Mouse (Mus musculus) stomach, embryonic 15.5 days (tissue): ENCODE data around the gene Ctf1. TPM values are rescaled to one million over a fixed set of nuclear protein-coding genes. Genes with fewer than 3 reads are reported as not detected.
"Not testable (repeated sequence)": the region's sequence is repeated elsewhere in the genome, so short reads cannot be mapped to it uniquely, and the experiment has no call there.

Experiments
- ATAC-seq: fragments of 200-750 bp; cut with Nextera tagmentation; 2 replicates; pipeline ENCODE4 v1.8.0; 2017; ENCODE audit warnings: low read depth, moderate number of reproducible peaks, moderate TSS enrichment; ENCODE audit not compliant: insufficient read depth, low FRiP score
- H3K27ac ChIP-seq: fragments of 300-500 bp; sonication (generic); 2 replicates; pipeline ENCODE4 v1.5.1; 2015; ENCODE audit warnings: mild to moderate bottlenecking, inconsistent platforms
- H3K27me3 ChIP-seq: fragments of 300-500 bp; sonication (generic); replicated peaks from 2 replicates; pipeline ENCODE4 v1.6.1; 2015; ENCODE audit warnings: inconsistent platforms
- H3K36me3 ChIP-seq: fragments of 300-500 bp; sonication (generic); 2 replicates; pipeline ENCODE4 v1.6.1; 2015; ENCODE audit warnings: inconsistent platforms
- H3K4me1 ChIP-seq: fragments of 300-500 bp; sonication (generic); 2 replicates; pipeline ENCODE4 v1.6.1; 2015; ENCODE audit warnings: inconsistent platforms
- H3K4me2 ChIP-seq: fragments of 300-500 bp; sonication (generic); 2 replicates; pipeline ENCODE4 v1.6.1; 2015; ENCODE audit warnings: mild to moderate bottlenecking, inconsistent platforms
- H3K4me3 ChIP-seq: fragments of 300-500 bp; sonication (generic); replicated peaks from 2 replicates; pipeline ENCODE4 v1.5.1; 2015; ENCODE audit warnings: inconsistent platforms
- H3K9ac ChIP-seq: fragments of 300-500 bp; sonication (generic); 2 replicates; pipeline ENCODE4 v1.6.1; 2015; ENCODE audit warnings: inconsistent platforms
- H3K9me3 ChIP-seq: fragments of 300-500 bp; sonication (generic); 2 replicates; pipeline ENCODE4 v1.6.1; 2016; ENCODE audit warnings: inconsistent platforms
- WGBS: fragments of 180-500 bp; shearing (Covaris S2); methylation state at CpG from one replicate; pipeline ENCODE4 v1.1.7; 2015; 5-methylcytosine and 5-hydroxymethylcytosine counted together
- polyA plus RNA-seq: library from polyadenylated mRNA; unstranded; fragments of >200 nt; fragmentation: Nextera tagmentation; extraction: Ambion mirVana; gene quantifications from 2 replicates; pipeline ENCODE4 v1.2.1, GENCODE M21; 2015

Ctf1 gene
- polyA plus RNA-seq, 1 experiment from 2014 or later, result 17.0 TPM

DNA sequence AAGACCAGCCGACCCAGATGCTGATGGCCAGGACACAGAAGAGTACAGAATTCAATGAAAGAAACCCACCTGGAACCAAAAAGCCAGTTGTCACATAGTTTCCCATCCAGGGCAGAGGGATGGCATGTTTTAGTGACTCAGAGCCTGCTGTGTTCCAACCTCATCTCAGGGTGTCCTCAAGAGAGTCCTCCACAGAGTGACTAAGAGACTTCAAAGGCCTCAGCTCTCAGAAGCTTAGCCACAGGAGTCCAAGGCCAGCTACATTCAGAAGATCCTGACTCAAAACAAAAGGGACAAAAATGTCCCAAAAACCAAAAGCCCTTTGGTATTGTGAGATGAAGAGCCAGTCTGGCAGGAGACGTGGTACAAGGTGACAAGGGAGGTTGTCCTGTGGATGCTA is 33.7 kb upstream of the Ctf1 start:
- no peak overlapping the region for H3K4me3 ChIP-seq
- no peaks in the 10 kb centered on the region for H3K27me3 ChIP-seq
- no peak overlapping the region for H3K9ac ChIP-seq
- H3K36me3 ChIP-seq, result no peaks in the 10 kb centered on the region
- 88% methylated on average over 2 of the region's 2 CpGs for WGBS
- H3K27ac ChIP-seq, result no peak overlapping the region
- no peak for ATAC-seq
- H3K9me3 ChIP-seq, result no peaks in the 10 kb centered on the region
- H3K4me1 ChIP-seq, result 0 out of 2 replicates have a peak, but pooled peaks cover 4% of the 10 kb centered on the region
- no peak overlapping the region for H3K4me2 ChIP-seq

DNA sequence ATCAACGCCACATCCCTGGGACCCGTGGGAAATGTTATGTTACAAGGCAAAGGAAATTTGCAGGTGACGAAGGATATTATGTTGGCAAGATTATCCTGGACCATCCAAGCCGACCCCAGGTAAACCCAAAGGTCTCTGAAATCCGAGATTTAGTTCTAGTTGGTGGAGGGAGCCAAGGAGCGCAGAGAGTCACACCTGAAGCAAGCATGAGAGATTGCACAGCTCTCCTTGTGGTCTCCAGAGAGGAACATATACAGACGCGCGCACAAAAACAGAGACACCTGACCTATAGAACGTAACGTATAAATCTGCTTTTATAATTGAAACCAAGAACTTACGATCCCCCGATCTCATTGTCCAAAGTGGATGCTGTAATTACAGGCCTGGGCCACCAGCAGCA is 32.0 kb upstream of the Ctf1 start:
- Histone ChIP-seq H3K9ac (no peak overlapping the region), H3K36me3 (no peaks in the 10 kb centered on the region), H3K4me2 (no peak overlapping the region), H3K27me3 (no peaks in the 10 kb centered on the region), H3K4me3 (no peak overlapping the region), H3K9me3 (no peaks in the 10 kb centered on the region), H3K27ac (no peak overlapping the region), H3K4me1 (peaks cover 7% of the 10 kb centered on the region)
- 88% methylated on average over 13 of the region's 13 CpGs for WGBS
- ATAC-seq, result no peak

DNA sequence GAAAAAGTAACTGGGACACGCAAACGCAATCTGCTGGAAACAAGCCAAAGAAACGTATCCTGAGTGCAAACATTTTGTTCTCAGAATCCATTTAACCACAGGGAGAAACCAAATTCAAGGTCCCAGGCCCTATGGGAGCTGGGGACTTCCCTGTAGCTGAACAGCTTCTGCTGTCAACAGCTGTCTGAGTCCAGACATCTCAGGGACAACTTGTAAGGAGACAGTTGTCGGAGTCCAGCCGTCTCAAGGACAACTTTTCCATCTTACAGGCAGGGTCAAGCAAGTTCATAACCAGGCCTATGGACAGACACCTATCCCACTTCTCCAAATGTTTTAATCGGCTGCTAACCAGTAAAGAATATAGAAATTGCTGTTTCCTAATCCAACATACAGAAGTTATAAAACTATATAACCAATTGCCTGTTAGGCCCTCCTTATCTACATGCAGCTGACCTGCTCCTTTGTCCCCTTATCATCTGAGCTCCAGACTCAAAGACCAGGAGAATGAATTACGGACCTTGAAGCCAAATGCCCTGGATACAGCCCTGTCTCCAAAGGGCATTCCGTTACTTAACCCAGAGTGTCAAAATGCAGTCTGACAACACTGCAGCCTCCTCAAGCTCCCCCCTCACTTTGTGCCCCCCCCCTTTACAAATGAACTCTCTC is 30.5 kb upstream of the Ctf1 start:
- no peak overlapping the region for H3K4me3 ChIP-seq
- H3K4me1 ChIP-seq, result peaks cover 16% of the 10 kb centered on the region
- H3K27me3 ChIP-seq, result no peaks in the 10 kb centered on the region
- no peaks in the 10 kb centered on the region for H3K9me3 ChIP-seq
- H3K4me2 ChIP-seq, result no peak overlapping the region
- H3K27ac ChIP-seq, result no peak overlapping the region
- ATAC-seq, result no peak
- 72% methylated on average over 8 of the region's 8 CpGs for WGBS
- H3K9ac ChIP-seq, result no peak overlapping the region
- H3K36me3 ChIP-seq, result no peaks in the 10 kb centered on the region

- Histone ChIP-seq H3K9ac (no peak overlapping the region), H3K27ac (peak overlapping the region; percentile 51), H3K4me3 (no peak overlapping the region), H3K36me3 (no peaks in the 10 kb centered on the region), H3K4me1 (peaks cover 16% of the 10 kb centered on the region), H3K27me3 (no peaks in the 10 kb centered on the region), H3K9me3 (no peaks in the 10 kb centered on the region), H3K4me2 (peak overlapping the region; percentile 13; the same call in 1 of the 2 replicates)
- no peak for ATAC-seq
- 48% methylated on average over 14 of the region's 14 CpGs for WGBS
Observed at GRCm38 (mm10) chr7:127685304-127686018, 27.1 kb upstream of the Ctf1 start.

GRCm38 (mm10) chr7:127686740-127687449 is 25.6 kb upstream of the Ctf1 start:
- no peaks in the 10 kb centered on the region for H3K27me3 ChIP-seq
- no peak overlapping the region for H3K4me2 ChIP-seq
- H3K9me3 ChIP-seq, result no peaks in the 10 kb centered on the region
- H3K9ac ChIP-seq, result no peak overlapping the region
- H3K27ac ChIP-seq, result no peak overlapping the region
- H3K4me1 ChIP-seq, result peaks cover 24% of the 10 kb centered on the region
- H3K4me3 ChIP-seq, result no peak overlapping the region
- WGBS, result 57% methylated on average over 11 of the region's 11 CpGs
- H3K36me3 ChIP-seq, result no peaks in the 10 kb centered on the region
- ATAC-seq, result no peak

DNA sequence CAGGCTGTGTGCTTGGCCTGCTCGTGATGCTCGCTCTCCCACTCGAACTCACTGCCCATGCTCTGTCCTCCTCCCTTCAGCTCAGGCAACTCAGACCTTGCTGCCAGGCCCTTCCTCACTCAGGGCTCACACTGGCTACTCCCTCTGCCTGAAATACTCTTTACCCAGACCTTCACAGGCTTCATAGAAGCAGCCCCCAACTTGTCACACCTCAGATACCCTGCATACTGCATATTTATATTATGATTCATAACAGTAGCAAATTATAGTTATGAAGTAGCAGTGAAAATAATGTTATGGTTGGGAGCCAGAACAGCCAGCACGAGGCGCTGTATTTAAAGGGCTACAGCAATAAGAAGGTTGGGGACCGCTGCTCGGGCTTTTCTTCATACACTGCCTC is 23.6 kb upstream of the Ctf1 start:
- H3K27ac ChIP-seq, result no peak overlapping the region
- H3K27me3 ChIP-seq, result no peaks in the 10 kb centered on the region
- no peak overlapping the region for H3K9ac ChIP-seq
- peaks cover 24% of the 10 kb centered on the region for H3K4me1 ChIP-seq
- H3K4me2 ChIP-seq, result no peak overlapping the region
- WGBS, result 86% methylated on average over 7 of the region's 7 CpGs
- no peak overlapping the region for H3K4me3 ChIP-seq
- no peaks in the 10 kb centered on the region for H3K36me3 ChIP-seq
- ATAC-seq, result no peak
- H3K9me3 ChIP-seq, result no peaks in the 10 kb centered on the region

- Histone ChIP-seq H3K9me3 (no peaks in the 10 kb centered on the region), H3K36me3 (no peaks in the 10 kb centered on the region), H3K9ac (no peak overlapping the region), H3K4me1 (peaks cover 24% of the 10 kb centered on the region), H3K4me2 (no peak overlapping the region), H3K27me3 (no peaks in the 10 kb centered on the region), H3K27ac (no peak overlapping the region), H3K4me3 (no peak overlapping the region)
- 69% methylated on average over 9 of the region's 9 CpGs for WGBS
- ATAC-seq, result no peak
Observed at GRCm38 (mm10) chr7:127689626-127690280, 22.8 kb upstream of the Ctf1 start.

- Histone ChIP-seq H3K4me2 (peak overlapping the region; percentile 64), H3K9me3 (no peaks in the 10 kb centered on the region), H3K4me1 (peaks cover 9% of the 10 kb centered on the region; the same call in 1 of the 2 replicates), H3K36me3 (no peaks in the 10 kb centered on the region), H3K27ac (peak overlapping the region; percentile 93), H3K4me3 (peak overlapping the region; percentile 34), H3K9ac (peak overlapping the region; percentile 31; the same call in 1 of the 2 replicates), H3K27me3 (no peaks in the 10 kb centered on the region)
- 5% methylated on average over 15 of the region's 15 CpGs for WGBS
- ATAC-seq, result peak; percentile 86
Observed at GRCm38 (mm10) chr7:127691221-127691989, 21.1 kb upstream of the Ctf1 start.

GRCm38 (mm10) chr7:127693290-127693689 is 19.2 kb upstream of the Ctf1 start:
- H3K36me3 ChIP-seq, result no peaks in the 10 kb centered on the region
- WGBS, result 95% methylated on average over 8 of the region's 8 CpGs
- H3K9ac ChIP-seq, result no peak overlapping the region
- ATAC-seq, result no peak
- H3K4me3 ChIP-seq, result no peak overlapping the region
- H3K27ac ChIP-seq, result no peak overlapping the region
- peaks cover 9% of the 10 kb centered on the region; the same call in 1 of the 2 replicates for H3K4me1 ChIP-seq
- no peak overlapping the region for H3K4me2 ChIP-seq
- H3K9me3 ChIP-seq, result no peaks in the 10 kb centered on the region
- H3K27me3 ChIP-seq, result no peaks in the 10 kb centered on the region

DNA sequence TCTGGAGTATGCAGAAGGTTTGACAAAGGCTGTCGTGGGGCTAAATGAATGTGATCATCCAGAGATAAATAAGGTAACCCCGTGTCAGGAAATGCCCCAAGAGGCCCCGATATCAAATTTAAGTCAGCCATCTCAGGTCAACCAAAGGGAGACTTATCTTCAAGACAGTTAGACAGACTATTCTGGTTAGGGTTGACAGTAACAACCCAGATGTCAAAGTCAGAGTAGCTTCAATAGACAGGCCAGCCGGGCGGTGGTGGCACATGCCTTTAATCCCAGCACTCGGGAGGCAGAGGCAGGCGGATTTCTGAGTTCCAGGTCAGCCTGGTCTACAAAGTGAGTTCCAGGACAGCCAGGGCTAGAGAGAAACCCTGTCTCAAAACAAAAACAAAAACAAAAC is 18.8 kb upstream of the Ctf1 start:
- ATAC-seq, result not testable (repeated sequence)
- 86% methylated on average over 7 of the region's 7 CpGs for WGBS

DNA sequence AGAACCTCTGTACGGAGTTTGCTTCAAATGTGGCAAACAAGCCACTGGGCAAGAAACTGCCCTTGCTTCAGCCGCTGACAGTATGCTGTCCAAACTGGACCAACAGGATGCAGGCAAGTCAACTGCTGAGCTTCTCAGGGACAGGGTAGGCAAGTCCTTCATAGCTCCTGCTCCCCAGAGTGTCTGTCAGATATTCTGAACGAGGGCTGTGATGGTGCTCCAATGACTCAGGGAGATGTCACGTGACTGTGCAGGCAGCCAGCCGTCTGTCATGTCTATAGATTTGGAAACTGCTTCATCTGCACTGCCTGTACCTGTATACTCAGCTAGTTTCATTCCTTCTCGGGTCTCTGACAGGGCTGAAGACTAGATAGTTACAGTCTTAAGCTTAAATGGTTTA is 13.6 kb upstream of the Ctf1 start:
- H3K36me3 ChIP-seq, result 0 out of 2 replicates have a peak, but pooled peaks cover 3% of the 10 kb centered on the region
- 78% methylated on average over 6 of the region's 6 CpGs for WGBS
- no peak for ATAC-seq
- no peak overlapping the region for H3K4me3 ChIP-seq
- no peaks in the 10 kb centered on the region for H3K4me1 ChIP-seq
- no peak overlapping the region for H3K9ac ChIP-seq
- H3K4me2 ChIP-seq, result no peak overlapping the region
- H3K27me3 ChIP-seq, result no peaks in the 10 kb centered on the region
- H3K9me3 ChIP-seq, result no peaks in the 10 kb centered on the region
- no peak overlapping the region for H3K27ac ChIP-seq

More for the DNA sequence above, 18.8 kb upstream of the Ctf1 start:
- H3K27me3 ChIP-seq, H3K4me2 ChIP-seq, H3K4me3 ChIP-seq, H3K9me3 ChIP-seq, H3K36me3 ChIP-seq, H3K4me1 ChIP-seq, H3K27ac ChIP-seq, H3K9ac ChIP-seq: not testable (repeated sequence)
